Mouse (Mus musculus) olfactory bulb, adult 2 months (tissue): ENCODE data around the gene Bend5. TPM values are rescaled to one million over a fixed set of nuclear protein-coding genes. Genes with fewer than 3 reads are reported as not detected.

Source experiments
- H3K27ac ChIP-seq: fragments of 200-500 bp; 2 replicates; pipeline ENCODE4 v1.5.1; 2012; ENCODE audit warnings: low read depth, low read length; ENCODE audit not compliant: insufficient read depth
- H3K4me1 ChIP-seq: fragments of 200-500 bp; 2 replicates; pipeline ENCODE4 v1.6.1; 2012; ENCODE audit warnings: low read length; ENCODE audit not compliant: control insufficient read depth, insufficient read depth
- H3K4me3 ChIP-seq: fragments of 200-500 bp; 2 replicates; pipeline ENCODE4 v1.5.1; 2012; ENCODE audit warnings: mild to moderate bottlenecking, low read depth, low read length, moderate library complexity; ENCODE audit not compliant: insufficient read depth
- CTCF ChIP-seq: fragments of 200-500 bp; IDR thresholded peaks from 2 replicates; pipeline ENCODE4 v1.5.1; 2012; ENCODE audit warnings: low read depth, mild to moderate bottlenecking, low read length, moderate library complexity; ENCODE audit not compliant: insufficient read depth
- POLR2A ChIP-seq: fragments of 200-500 bp; IDR thresholded peaks from 2 replicates; pipeline ENCODE4 v1.6.1; 2012; ENCODE audit warnings: mild to moderate bottlenecking, low read depth, low read length, moderate library complexity; ENCODE audit not compliant: insufficient read depth
- WGBS: fragments of 180-500 bp; shearing (Covaris S2); methylation state at CpG from one replicate; pipeline ENCODE4 v1.1.7; 2018; 5-methylcytosine and 5-hydroxymethylcytosine counted together
- polyA plus RNA-seq: library from polyadenylated mRNA; stranded (reverse); fragments of >200 nt; gene quantifications from 2 replicates; pipeline ENCODE4 v1.2.4, GENCODE M21; 2012; ENCODE audit warnings: low replicate concordance; ENCODE audit not compliant: missing spikeins, insufficient read depth, insufficient read length

Bend5 gene
- polyA plus RNA-seq, 1 experiment, result not detected

DNA sequence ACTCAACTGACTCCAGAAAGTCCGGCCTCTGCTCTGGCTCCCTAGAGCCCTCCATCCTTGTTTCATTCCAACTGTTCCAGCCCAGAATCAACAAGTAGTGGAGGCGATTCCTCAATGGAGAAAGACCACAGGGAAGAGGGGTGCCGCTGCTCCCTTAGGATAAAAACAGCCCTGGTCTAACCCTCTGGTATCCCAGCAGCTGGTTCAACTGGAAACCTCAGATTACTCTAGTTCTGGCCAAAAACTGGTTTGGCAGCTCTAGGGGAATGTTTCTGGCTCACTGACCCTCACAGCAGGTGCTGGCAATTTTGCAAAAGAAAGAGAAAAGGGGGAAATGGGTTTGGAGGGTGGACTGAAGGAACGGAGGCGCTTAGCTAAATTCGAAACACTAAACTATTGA is 407 bp upstream of the Bend5 start:
- Histone ChIP-seq H3K4me1 (peaks cover 3% of the 10 kb centered on the region), H3K27ac (no peak overlapping the region), H3K4me3 (peak overlapping the region; percentile 74)
- TF ChIP-seq POLR2A (no peak), CTCF (no peak)
- WGBS, result under 1% methylated on average over 6 of the region's 6 CpGs

DNA sequence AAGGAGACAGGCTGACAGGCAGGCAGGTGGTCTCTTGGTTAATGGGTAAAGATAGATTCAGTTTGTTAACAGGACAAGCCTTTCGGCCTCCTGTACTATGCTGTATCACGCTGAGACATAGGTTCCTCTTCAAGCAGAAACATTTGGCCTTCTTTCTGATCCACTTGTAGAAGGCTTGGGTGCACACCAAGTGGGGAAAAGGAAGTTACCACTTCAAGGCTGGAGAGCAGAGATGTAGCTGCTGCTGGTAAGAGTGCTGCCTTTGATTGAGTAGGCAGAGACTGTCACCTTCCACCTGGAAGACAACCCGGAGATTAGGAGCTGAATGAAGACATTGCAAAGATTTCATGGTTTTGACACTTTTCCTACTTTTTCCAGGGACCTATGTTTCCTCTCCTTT is 1.3 kb downstream of the Bend5 start:
- no peak overlapping the region for H3K4me3 ChIP-seq
- WGBS, result 88% methylated on average over 3 of the region's 3 CpGs
- TF ChIP-seq POLR2A (no peak), CTCF (no peak)

DNA sequence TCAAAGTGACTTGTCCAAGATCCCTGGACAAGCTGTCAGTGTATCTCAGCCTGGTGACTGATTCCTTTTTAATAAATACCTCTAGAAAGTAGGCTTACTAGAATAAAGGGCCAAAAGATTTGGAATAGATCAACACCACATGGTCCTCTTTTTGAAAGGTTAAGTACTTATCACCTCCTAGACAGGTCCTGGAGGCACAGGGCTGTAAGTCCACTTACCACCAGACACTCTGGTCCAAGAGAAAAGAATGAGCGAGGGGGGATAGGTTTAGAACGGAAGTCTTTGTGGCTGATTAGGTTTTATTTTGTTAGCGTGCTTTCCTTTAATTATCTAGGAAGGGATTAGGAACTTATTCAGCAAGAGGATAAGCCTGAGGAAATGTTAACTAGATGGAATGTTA is 1.7 kb downstream of the Bend5 start:
- no peak for TF ChIP-seq CTCF
- 74% methylated on average over 3 of the region's 3 CpGs for WGBS
- Histone ChIP-seq H3K4me1 (peaks cover 3% of the 10 kb centered on the region), H3K4me3 (no peak overlapping the region), H3K27ac (no peak overlapping the region)

More for the DNA sequence above, 1.3 kb downstream of the Bend5 start:
- peaks cover 3% of the 10 kb centered on the region for H3K4me1 ChIP-seq
- no peak overlapping the region for H3K27ac ChIP-seq

DNA sequence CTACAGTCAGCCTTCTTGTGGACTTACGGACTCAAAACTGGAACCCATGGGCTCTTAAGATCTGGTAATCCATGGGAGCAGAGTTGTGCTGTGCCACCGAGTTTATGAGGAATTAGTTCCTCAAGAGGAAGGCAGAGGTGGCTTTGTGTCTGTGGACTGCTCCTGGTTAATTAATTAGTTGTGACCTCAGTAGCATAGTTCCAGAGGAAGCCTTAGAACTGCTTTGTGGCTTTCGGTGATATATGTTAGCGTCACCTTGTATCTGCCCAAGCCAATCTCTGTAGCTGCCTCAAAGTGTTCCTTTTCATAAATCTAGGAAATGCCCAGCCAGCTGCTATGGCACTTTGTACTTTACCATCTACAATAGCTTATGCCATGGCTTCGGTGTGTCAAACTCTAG is 2.9 kb downstream of the Bend5 start:
- H3K4me3 ChIP-seq, result no peak overlapping the region
- H3K4me1 ChIP-seq, result peaks cover 3% of the 10 kb centered on the region
- no peak overlapping the region for H3K27ac ChIP-seq
- WGBS, result 92% methylated on average over 5 of the region's 5 CpGs
- TF ChIP-seq CTCF (no peak), POLR2A (no peak)

DNA sequence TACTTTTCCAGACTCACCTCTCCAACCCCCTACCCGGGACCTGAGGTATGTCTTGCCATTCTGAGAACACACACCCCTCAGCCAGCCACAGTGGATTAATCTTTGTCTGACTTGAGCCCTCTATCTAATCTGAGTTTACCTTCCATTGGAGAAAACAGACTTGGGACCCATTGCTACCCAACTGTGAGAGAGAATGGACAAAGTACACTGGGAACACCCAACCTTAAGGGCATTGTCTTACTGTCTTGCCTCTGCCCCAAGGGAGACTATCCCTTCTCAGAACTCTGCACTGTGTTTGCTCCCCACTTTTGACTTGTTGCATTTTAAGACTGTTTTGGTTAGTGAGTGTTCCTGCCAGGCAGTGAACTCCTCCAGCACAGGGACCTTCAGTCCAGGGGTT is 4.7 kb downstream of the Bend5 start:
- no peak for TF ChIP-seq CTCF
- TF ChIP-seq POLR2A, result no peak
- H3K4me3 ChIP-seq, result no peak overlapping the region
- no peaks in the 10 kb centered on the region for H3K4me1 ChIP-seq
- WGBS, result 98% methylated on average over 1 of the region's 1 CpGs
- H3K27ac ChIP-seq, result no peak overlapping the region

DNA sequence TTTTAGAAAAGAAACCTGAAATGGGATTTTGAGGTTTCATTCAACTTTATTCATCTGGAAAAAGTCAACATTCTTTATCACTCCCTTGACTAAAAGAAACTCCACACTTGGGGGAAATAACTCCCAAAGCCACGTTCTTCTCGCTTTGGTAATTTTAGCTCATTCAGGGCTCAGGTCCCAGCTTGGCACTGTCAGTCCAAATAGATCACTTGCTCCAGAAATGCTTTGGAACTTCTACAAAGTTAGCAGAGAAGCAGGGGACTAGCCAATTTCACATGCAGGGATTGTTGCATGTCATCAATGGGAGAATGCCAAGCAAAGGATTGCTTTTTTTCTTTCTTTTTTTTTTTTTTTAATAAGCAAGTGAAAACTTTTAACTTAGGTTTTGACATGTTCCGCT is 5.2 kb downstream of the Bend5 start:
- Histone ChIP-seq H3K4me1 (no peaks in the 10 kb centered on the region), H3K27ac (no peak overlapping the region), H3K4me3 (no peak overlapping the region)
- no peak for TF ChIP-seq POLR2A
- TF ChIP-seq CTCF, result no peak
- WGBS, result 80% methylated on average over 3 of the region's 3 CpGs

DNA sequence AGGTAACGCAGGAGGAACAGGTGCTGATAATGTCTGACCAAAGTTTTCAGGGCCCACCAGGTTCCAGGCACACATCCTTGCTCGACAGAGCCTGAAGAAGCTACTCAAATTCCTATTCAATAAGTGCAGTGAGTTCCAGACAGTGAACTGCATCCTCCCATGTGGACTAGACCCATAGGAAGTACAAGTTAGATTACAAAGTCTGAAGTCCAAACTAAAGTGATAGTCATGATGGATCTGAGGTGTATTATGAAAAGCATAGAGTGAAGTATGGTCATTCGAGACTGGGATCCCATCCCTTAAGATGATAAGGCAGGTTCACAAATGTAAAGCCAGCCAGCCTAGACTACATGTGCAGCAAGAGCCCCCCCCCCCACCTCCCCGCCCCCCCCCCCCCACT is 6.1 kb downstream of the Bend5 start:
- WGBS, result 97% methylated on average over 4 of the region's 4 CpGs
- no peak overlapping the region for H3K27ac ChIP-seq

DNA sequence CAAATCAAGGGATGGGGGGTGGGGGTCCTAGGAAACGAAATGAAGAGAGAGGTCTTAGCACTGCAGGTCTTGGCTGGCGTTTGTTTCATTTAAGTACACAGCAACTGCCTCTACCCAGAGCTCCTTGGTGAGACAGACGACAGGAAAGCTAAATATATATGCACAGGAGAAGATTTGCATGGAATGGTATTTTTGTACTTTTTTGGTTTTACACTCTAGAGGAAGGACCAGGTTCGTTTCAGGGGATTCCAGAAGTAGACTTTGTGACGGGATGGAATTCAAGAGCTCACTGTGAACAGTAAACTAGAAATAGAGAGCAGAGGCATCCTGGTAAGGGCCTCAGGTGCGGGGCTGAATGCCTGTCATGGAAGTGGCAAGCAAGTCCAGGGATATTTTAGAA is 7.0 kb downstream of the Bend5 start:
- H3K27ac ChIP-seq, result no peak overlapping the region
- H3K4me1 ChIP-seq, result no peaks in the 10 kb centered on the region
- no peak overlapping the region for H3K4me3 ChIP-seq
- 93% methylated on average over 6 of the region's 6 CpGs for WGBS
- no peak for TF ChIP-seq CTCF
- TF ChIP-seq POLR2A, result no peak

More for the DNA sequence above, 6.1 kb downstream of the Bend5 start:
- Histone ChIP-seq H3K4me1 (no peaks in the 10 kb centered on the region), H3K4me3 (no peak overlapping the region)
- TF ChIP-seq CTCF (no peak), POLR2A (no peak)

DNA sequence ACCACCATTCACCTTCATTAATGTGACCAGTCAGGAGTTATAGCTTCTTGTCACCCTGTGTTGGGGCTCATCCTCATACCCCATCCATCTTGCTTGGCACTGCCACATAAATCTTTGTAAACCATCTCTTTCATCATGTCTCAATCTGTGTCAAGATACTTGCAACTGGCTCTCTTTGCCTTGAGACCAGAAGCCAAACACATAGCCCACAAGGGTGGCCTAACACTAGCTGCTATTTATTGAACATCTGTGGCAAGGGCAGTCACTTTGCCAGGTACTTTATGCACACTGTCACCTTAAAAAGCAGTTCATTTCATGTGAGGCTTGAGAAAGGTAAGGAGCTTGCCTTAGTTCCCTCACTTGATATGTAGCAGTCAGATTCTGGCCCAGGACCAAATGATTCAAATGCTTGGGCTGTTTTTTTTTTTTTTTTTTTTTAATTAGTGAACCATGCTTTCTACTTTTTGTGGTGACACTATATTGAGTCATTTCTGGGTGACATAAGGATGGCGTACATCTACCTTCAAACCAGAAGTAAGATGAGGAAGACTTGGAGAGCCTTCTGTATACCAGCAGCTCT is 9.7 kb downstream of the Bend5 start:
- 97% methylated on average over 1 of the region's 1 CpGs for WGBS
- H3K27ac ChIP-seq, result no peak overlapping the region
- H3K4me1 ChIP-seq, result no peaks in the 10 kb centered on the region
- TF ChIP-seq CTCF (no peak), POLR2A (no peak)
- no peak overlapping the region for H3K4me3 ChIP-seq

DNA sequence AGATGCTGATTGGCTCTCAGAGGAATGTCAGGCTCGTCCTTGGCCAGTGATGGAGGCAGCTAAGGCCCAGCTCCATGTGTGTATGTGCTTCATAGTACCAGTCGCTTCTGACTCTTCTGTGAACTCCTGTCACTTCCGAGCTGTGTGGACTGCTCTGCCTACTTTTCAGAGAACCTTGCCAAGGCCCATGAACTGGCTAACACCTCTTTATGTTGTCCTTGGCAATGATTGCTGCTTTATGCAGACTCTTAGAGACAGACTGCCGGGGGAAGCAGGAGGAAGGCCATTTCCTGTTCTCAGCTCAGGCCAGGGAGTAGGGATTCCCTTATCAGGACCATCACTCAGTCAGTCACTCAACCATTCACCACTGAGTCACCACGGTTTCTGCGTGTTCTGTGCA is 10.4 kb downstream of the Bend5 start:
- no peaks in the 10 kb centered on the region for H3K4me1 ChIP-seq
- TF ChIP-seq POLR2A (no peak), CTCF (no peak)
- H3K4me3 ChIP-seq, result no peak overlapping the region
- 81% methylated on average over 6 of the region's 6 CpGs for WGBS
- H3K27ac ChIP-seq, result no peak overlapping the region
